Mouse (Mus musculus) lung, postnatal 14 days (tissue): ENCODE data around the gene Adamtsl2.
A peak's percentile ranks its signal among the peaks of the same experiment; 100 is the strongest.

Experiments used
- DNase-seq: peaks from one replicate; pipeline ENCODE4 v3.0.0; 2021

The Adamtsl2 gene

GRCm38 (mm10) chr2:27077655-27078244 lies 1.4 kb upstream of the Adamtsl2 start:
- DNase-seq, result peak; percentile 57

GRCm38 (mm10) chr2:27078312-27078711 lies 867 bp upstream of the Adamtsl2 start:
- DNase-seq, result peak; percentile 21

- DNase-seq, result peak; percentile 58
Measured at GRCm38 (mm10) chr2:27079649-27080048, 470 bp downstream of the Adamtsl2 start.

- peak; percentile 24 for DNase-seq
Measured at GRCm38 (mm10) chr2:27083761-27084475, 4.7 kb downstream of the Adamtsl2 start.

GRCm38 (mm10) chr2:27084963-27085362 lies 5.8 kb downstream of the Adamtsl2 start:
- no peak for DNase-seq

- no peak for DNase-seq
Measured at GRCm38 (mm10) chr2:27085801-27086200, 6.6 kb downstream of the Adamtsl2 start.

GRCm38 (mm10) chr2:27086483-27087010 lies 7.4 kb downstream of the Adamtsl2 start:
- no peak for DNase-seq

GRCm38 (mm10) chr2:27087581-27087980 lies 8.4 kb downstream of the Adamtsl2 start:
- DNase-seq, result no peak

- DNase-seq, result peak; percentile 85
Measured at GRCm38 (mm10) chr2:27088071-27088644, 9.0 kb downstream of the Adamtsl2 start.

GRCm38 (mm10) chr2:27088700-27089099 lies 9.5 kb downstream of the Adamtsl2 start:
- DNase-seq, result peak; percentile 32

- peak; percentile 35 for DNase-seq
Measured at GRCm38 (mm10) chr2:27089238-27089637, 10.1 kb downstream of the Adamtsl2 start.

GRCm38 (mm10) chr2:27095178-27095577 lies 16.0 kb downstream of the Adamtsl2 start:
- DNase-seq, result no peak

GRCm38 (mm10) chr2:27096341-27096981 lies 17.3 kb downstream of the Adamtsl2 start:
- DNase-seq, result peak; percentile 59

- no peak for DNase-seq
Measured at GRCm38 (mm10) chr2:27097241-27097656, 18.1 kb downstream of the Adamtsl2 start.

GRCm38 (mm10) chr2:27097776-27098175 lies 18.6 kb downstream of the Adamtsl2 start:
- DNase-seq, result peak; percentile 71

- DNase-seq, result no peak
Measured at GRCm38 (mm10) chr2:27103554-27103953, 24.4 kb downstream of the Adamtsl2 start.

GRCm38 (mm10) chr2:27106816-27107215 lies 27.6 kb downstream of the Adamtsl2 start:
- no peak for DNase-seq

GRCm38 (mm10) chr2:27108144-27108543 lies 29.0 kb downstream of the Adamtsl2 start:
- no peak for DNase-seq

GRCm38 (mm10) chr2:27109052-27109451 lies 29.9 kb downstream of the Adamtsl2 start:
- DNase-seq, result no peak

GRCm38 (mm10) chr2:27112585-27112984 lies 33.4 kb downstream of the Adamtsl2 start:
- no peak for DNase-seq

- DNase-seq, result no peak
Measured at GRCm38 (mm10) chr2:27114169-27114568, 35.0 kb downstream of the Adamtsl2 start.

GRCm38 (mm10) chr2:27118452-27118851 lies 39.3 kb downstream of the Adamtsl2 start:
- peak; percentile 45 for DNase-seq

- no peak for DNase-seq
Measured at GRCm38 (mm10) chr2:27119766-27120165, 40.6 kb downstream of the Adamtsl2 start.
